In the genomic region with DNA sequence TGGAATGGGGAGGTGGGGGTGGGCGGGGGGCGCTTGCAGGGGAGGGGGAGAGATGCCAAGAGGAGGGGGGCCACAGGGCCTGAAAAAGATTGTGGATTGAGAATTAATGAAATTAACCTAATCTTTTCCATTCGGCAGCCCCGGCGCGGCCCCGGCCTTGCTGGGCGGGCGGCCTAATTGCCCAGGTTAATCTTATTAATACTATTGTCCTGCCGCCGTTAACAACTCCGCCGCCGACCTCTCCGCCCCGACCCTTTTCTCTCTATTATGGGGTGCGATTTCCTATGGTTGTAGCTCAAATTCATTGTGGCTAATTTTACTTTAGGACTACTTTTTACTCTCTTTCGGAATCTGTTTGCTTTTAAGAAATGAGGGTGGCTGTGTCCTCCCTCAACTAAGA, we compare ENCODE assay signal across 10 mouse cellular contexts. TPM values are rescaled to one million over a fixed set of nuclear protein-coding genes. Genes with fewer than 3 reads are reported as not detected.
A peak's percentile ranks its signal among the peaks of the same experiment; 100 is the strongest.
DNase-seq lines count a peak whose midpoint lies in the region; ATAC-seq and TF ChIP-seq lines count a peak whose summit lies in the region.
"Had no signal": no experiment of that assay in that cellular context is flagged by ENCODE, and none has a peak within 500 bp of the region (broad histone marks: within the 10 kb centered on the region; RNA-seq: fewer than 3 reads in every experiment).

No protein-coding gene starts in this region.

- intact Hi-C loops in heart, postnatal 25 days (cut with DNase I) = no loop called here
- intact Hi-C loops in left cerebral cortex, adult 2 months (cut with DNase I) = no loop called here

- H3K4me1 ChIP-seq in heart, embryonic 11.5 days (ENCODE audit: control insufficient read depth, insufficient read depth, low read length) = peaks cover 28% of the 10 kb centered on the region
- H3K4me1 ChIP-seq in embryonic facial prominence, embryonic 11.5 days (ENCODE audit: control insufficient read depth, insufficient read depth, low read length) = peaks cover 2% of the 10 kb centered on the region; the same call in 1 of the 2 replicates
- H3K4me1 ChIP-seq in hindbrain, embryonic 16.5 days (ENCODE audit: control insufficient read depth, insufficient read depth, low read depth, low read length) = peaks cover 17% of the 10 kb centered on the region
- 0 out of 2 replicates have a peak, but pooled peaks cover 22% of the 10 kb centered on the region for H3K4me1 ChIP-seq in midbrain, embryonic 14.5 days (ENCODE audit: control insufficient read depth, insufficient read depth, low read length)

- H3K4me2 ChIP-seq in heart, embryonic 11.5 days = peak overlapping the region; percentile 76
- peak overlapping the region; percentile 83 for H3K4me2 ChIP-seq in embryonic facial prominence, embryonic 11.5 days (ENCODE audit: low read depth, low read length)
- H3K4me2 ChIP-seq in hindbrain, embryonic 16.5 days (ENCODE audit: low read length) = peak overlapping the region; percentile 72
- peak overlapping the region; percentile 59 for H3K4me2 ChIP-seq in midbrain, embryonic 14.5 days (ENCODE audit: low read length)

- peaks cover 79% of the 10 kb centered on the region for H3K27me3 ChIP-seq in heart, embryonic 11.5 days (ENCODE audit: control insufficient read depth, insufficient read depth, low read length)
- H3K27me3 ChIP-seq in embryonic facial prominence, embryonic 11.5 days (ENCODE audit: control insufficient read depth, insufficient read depth, low read length) = peaks cover 29% of the 10 kb centered on the region
- H3K27me3 ChIP-seq in hindbrain, embryonic 16.5 days (replicated peaks; ENCODE audit: control insufficient read depth, insufficient read depth, low read length) = peaks cover 42% of the 10 kb centered on the region
- H3K27me3 ChIP-seq in midbrain, embryonic 14.5 days (ENCODE audit: control insufficient read depth, insufficient read depth, low read length) = peaks cover 88% of the 10 kb centered on the region

- H3K9me3 ChIP-seq in heart, embryonic 11.5 days (replicated peaks; ENCODE audit: control insufficient read depth, low read length) = no peaks in the 10 kb centered on the region
- H3K9me3 ChIP-seq in embryonic facial prominence, embryonic 11.5 days (replicated peaks; ENCODE audit: control insufficient read depth, low read length) = no peaks in the 10 kb centered on the region
- no peaks in the 10 kb centered on the region for H3K9me3 ChIP-seq in hindbrain, embryonic 16.5 days (ENCODE audit: control insufficient read depth, low read length)
- H3K9me3 ChIP-seq in midbrain, embryonic 14.5 days (ENCODE audit: control insufficient read depth, low read length) = no peaks in the 10 kb centered on the region

- WGBS in heart, embryonic 11.5 days (ENCODE audit: insufficient replicate concordance) = 2% methylated on average over 17 of the region's 18 CpGs
- under 1% methylated on average over 16 of the region's 18 CpGs for WGBS in embryonic facial prominence, embryonic 11.5 days
- WGBS in hindbrain, embryonic 16.5 days = 0% methylated on average over 17 of the region's 18 CpGs
- WGBS in midbrain, embryonic 14.5 days = under 1% methylated on average over 16 of the region's 18 CpGs

- DNase-seq in heart, postnatal 25 days (ENCODE audit: low spot score) = no peak
- DNase-seq in embryonic facial prominence, embryonic 11.5 days (ENCODE audit: low spot score) = no peak
- DNase-seq in midbrain, embryonic 14.5 days = no peak
- no peak for DNase-seq in right cerebral cortex, postnatal 25 days
- DNase-seq in left cerebral cortex, adult 2 months (ENCODE audit: extremely low spot score in 1 of 2, low spot score in 2 of 2) = no peak
- DNase-seq in right cerebral cortex, adult 18-20 months = no peak

- H3K9ac ChIP-seq in heart, embryonic 11.5 days (ENCODE audit: low read depth, low read length) = no peak overlapping the region
- peak overlapping the region; percentile 23 for H3K9ac ChIP-seq in embryonic facial prominence, embryonic 11.5 days (replicated peaks; ENCODE audit: low read length)
- no peak overlapping the region for H3K9ac ChIP-seq in hindbrain, embryonic 16.5 days (ENCODE audit: low read depth, low read length)
- no peak overlapping the region for H3K9ac ChIP-seq in midbrain, embryonic 14.5 days (replicated peaks; ENCODE audit: low read length)

- H3K4me3 ChIP-seq in heart, embryonic 11.5 days (ENCODE audit: low read depth, low read length) = peak overlapping the region; percentile 57
- H3K4me3 ChIP-seq in embryonic facial prominence, embryonic 11.5 days (ENCODE audit: low read depth, low read length) = peak overlapping the region; percentile 65
- peak overlapping the region; percentile 42 for H3K4me3 ChIP-seq in hindbrain, embryonic 16.5 days (ENCODE audit: low read length)
- peak overlapping the region; percentile 33 for H3K4me3 ChIP-seq in midbrain, embryonic 14.5 days (replicated peaks; ENCODE audit: low read depth, low read length)
- no peak overlapping the region for H3K4me3 ChIP-seq in left cerebral cortex, adult 2 months

- no peak overlapping the region for H3K27ac ChIP-seq in heart, embryonic 11.5 days (ENCODE audit: low read depth, low read length)
- peak overlapping the region; percentile 1; the same call in 1 of the 2 replicates for H3K27ac ChIP-seq in embryonic facial prominence, embryonic 11.5 days (replicated peaks; ENCODE audit: low read depth, low read length)
- no peak overlapping the region for H3K27ac ChIP-seq in hindbrain, embryonic 16.5 days (ENCODE audit: low read depth, low read length)
- no peak overlapping the region for H3K27ac ChIP-seq in midbrain, embryonic 14.5 days (replicated peaks; ENCODE audit: low read depth, low read length)
- H3K27ac ChIP-seq in left cerebral cortex, adult 2 months = no peak overlapping the region

- H3K36me3 ChIP-seq in heart, embryonic 11.5 days (ENCODE audit: control insufficient read depth, insufficient read depth, low read length) = no peaks in the 10 kb centered on the region
- no peaks in the 10 kb centered on the region for H3K36me3 ChIP-seq in embryonic facial prominence, embryonic 11.5 days (replicated peaks; ENCODE audit: control insufficient read depth, insufficient read depth, low read depth, low read length)
- H3K36me3 ChIP-seq in hindbrain, embryonic 16.5 days (ENCODE audit: control insufficient read depth, insufficient read depth, low read length) = no peaks in the 10 kb centered on the region
- no peaks in the 10 kb centered on the region for H3K36me3 ChIP-seq in midbrain, embryonic 14.5 days (ENCODE audit: control insufficient read depth, insufficient read depth, low read length)

- ATAC-seq in heart, embryonic 11.5 days (replicated peaks; ENCODE audit: insufficient number of reproducible peaks, low FRiP score, low TSS enrichment) = no peak
- ATAC-seq in embryonic facial prominence, embryonic 11.5 days (replicated peaks; ENCODE audit: insufficient number of reproducible peaks, low FRiP score, low TSS enrichment, low read depth) = no peak
- ATAC-seq in hindbrain, embryonic 16.5 days = no peak
- ATAC-seq in midbrain, embryonic 14.5 days (ENCODE audit: low FRiP score, low TSS enrichment) = no peak

- no peak for TF ChIP-seq CTCF in left cerebral cortex, adult 2 months (IDR thresholded peaks at IDR 0.05)

RNA-seq across cellular contexts. Expression of gene Gsc, which starts 0.4 kb away (rescaled TPM):
- polyA plus RNA-seq in heart, embryonic 11.5 days (2014; fragmentation: Nextera tagmentation; extraction: Ambion mirVana) = 1.5 and 2.1 TPM in 2 replicates
- total RNA-seq in heart, postnatal 25 days (2021) = under 1 TPM in 1 of 2 experiments, not detected in 1; 0.20 TPM
- polyA plus RNA-seq in embryonic facial prominence, embryonic 11.5 days (2014; fragmentation: Nextera tagmentation; extraction: Ambion mirVana) = 30.3 and 34.6 TPM in 2 replicates
- polyA plus RNA-seq in hindbrain, embryonic 16.5 days (2015; fragmentation: Nextera tagmentation; extraction: Ambion mirVana) = 0.24 and 0.29 TPM in 2 replicates
- not detected in 2 replicates for polyA plus RNA-seq in midbrain, embryonic 14.5 days (2014; fragmentation: Nextera tagmentation; extraction: Ambion mirVana)
- not detected for total RNA-seq in left cerebral cortex, adult 2 months (2021)
- polyA plus RNA-seq: erythroblast, embryonic 14.5 days; large intestine, adult 2 months had no signal

Comparison
In these comparisons a context has a peak if more than half of its experiments do, and no peak if none do; other contexts are left out.
1. RNA of gene Gsc, which starts 0.4 kb away (polyA plus RNA-seq): 30.3 to 34.6 TPM in embryonic facial prominence, embryonic 11.5 days; 1.5 to 2.1 TPM in heart, embryonic 11.5 days, 0.24 to 0.29 TPM in hindbrain, embryonic 16.5 days and not detected in midbrain, embryonic 14.5 days; every median in the first group is over 10 times any median in the second.
2. Peak in every context shown above with its lines, with median percentiles within 50 percentile points of each other: H3K4me2 ChIP-seq.